Mouse (Mus musculus) adrenal gland (tissue): Measurements from ENCODE around the gene Nipa2.
"Not testable (repeated sequence)": the region's sequence is repeated elsewhere in the genome, so short reads cannot be mapped to it uniquely, and the experiment has no call there.

Source experiments
- intact Hi-C: fragments of 180-260 bp; cut with DNase I; formaldehyde crosslinking; loops from one replicate; pipeline ENCODE4 v1.15.1; 2025

Nipa2 gene

GRCm38 (mm10) chr7:55956054-55956453, 6.2 kb downstream of the Nipa2 start:
- intact Hi-C loops, result no loop called here

- intact Hi-C loops, result no loop called here
Observed at GRCm38 (mm10) chr7:55938341-55938740, 23.9 kb downstream of the Nipa2 start.

GRCm38 (mm10) chr7:55935025-55935424, 27.3 kb downstream of the Nipa2 start:
- intact Hi-C loops, result no loop called here

- intact Hi-C loops, result no loop called here
Observed at GRCm38 (mm10) chr7:55928649-55929048, 33.6 kb downstream of the Nipa2 start.

GRCm38 (mm10) chr7:55927262-55927661, 35.0 kb downstream of the Nipa2 start:
- intact Hi-C loops, result no loop called here

- intact Hi-C loops, result not testable (repeated sequence)
Observed at GRCm38 (mm10) chr7:55918365-55918764, 43.9 kb downstream of the Nipa2 start.

- intact Hi-C loops, result no loop called here
Observed at GRCm38 (mm10) chr7:55912118-55912517, 50.2 kb downstream of the Nipa2 start.

- intact Hi-C loops, result no loop called here
Observed at GRCm38 (mm10) chr7:55911371-55911770, 50.9 kb downstream of the Nipa2 start.

- intact Hi-C loops, result no loop called here
Observed at GRCm38 (mm10) chr7:55910356-55910755, 51.9 kb downstream of the Nipa2 start.

- intact Hi-C loops, result no loop called here
Observed at GRCm38 (mm10) chr7:55909519-55909918, 52.8 kb downstream of the Nipa2 start.

- intact Hi-C loops, result no loop called here
Observed at GRCm38 (mm10) chr7:55905449-55905848, 56.8 kb downstream of the Nipa2 start.

- intact Hi-C loops, result no loop called here
Observed at GRCm38 (mm10) chr7:55903766-55904165, 58.5 kb downstream of the Nipa2 start.

- intact Hi-C loops, result loop anchor here (5.0 kb wide), 1 partner anchor 69 kb away; no protein-coding TSS in a partner anchor
Observed at GRCm38 (mm10) chr7:55891797-55892196, 70.5 kb downstream of the Nipa2 start.

GRCm38 (mm10) chr7:55890731-55891130, 71.5 kb downstream of the Nipa2 start:
- intact Hi-C loops, result loop anchor here (5.0 kb wide), 1 partner anchor 68 kb away; no protein-coding TSS in a partner anchor

- intact Hi-C loops, result loop anchor here (5.0 kb wide), 1 partner anchor 68 kb away; no protein-coding TSS in a partner anchor
Observed at GRCm38 (mm10) chr7:55889996-55890395, 72.3 kb downstream of the Nipa2 start.

- intact Hi-C loops, result no loop called here
Observed at GRCm38 (mm10) chr7:55888603-55889002, 73.7 kb downstream of the Nipa2 start.
